Mouse (Mus musculus) colon, adult 2 months (tissue): Measurements from ENCODE around the gene 4931422A03Rik. TPM values are rescaled to one million over a fixed set of nuclear protein-coding genes. Genes with fewer than 3 reads are reported as not detected.

Experiments
- polyA plus RNA-seq: library from polyadenylated mRNA; depleted of rRNA; stranded (reverse); fragments of >200 nt; gene quantifications from 2 replicates; pipeline ENCODE4 v1.2.3, GENCODE M21; 2012; rRNA removed

Gene 4931422A03Rik
- polyA plus RNA-seq: not detected in 2 replicates

GRCm38 (mm10) chr2:104028139-104028723 is at the start of gene 4931422A03Rik:
Gene 4931422A03Rik, minus strand, starts transcription at chr2:104028361.

GRCm38 (mm10) chr2:104069704-104070185 is 41.6 kb upstream of the 4931422A03Rik start, which contains the start of gene Cd59b:
Gene Cd59b, plus strand, starts transcription at chr2:104069849.

GRCm38 (mm10) chr2:104068450-104068849 is 40.3 kb upstream of the 4931422A03Rik start, which contains the start of gene Gm10799:
Gene Gm10799, minus strand, starts transcription at chr2:104068550.

GRCm38 (mm10) chr2:104065526-104065925 is 37.4 kb upstream of the 4931422A03Rik start, which contains the start of gene Gm10912:
Gene Gm10912, plus strand, starts transcription at chr2:104065826.

GRCm38 (mm10) chr2:104027458-104028138 is 563 bp downstream of the 4931422A03Rik start, which contains the start of gene Fbxo3:
Gene Fbxo3, plus strand, starts transcription at chr2:104027721.

GRCm38 (mm10) chr2:103957649-103958546 is 70.3 kb downstream of the 4931422A03Rik start, which contains the start of gene Lmo2:
Gene Lmo2, plus strand, starts transcription at chr2:103957986.

Other genes starting within 250 kb of the 4931422A03Rik start
- gene Caprin1, start 230.7 kb downstream of the 4931422A03Rik start, polyA plus RNA-seq: 98.1 and 115 TPM in 2 replicates
- gene Lmo2, start 70.4 kb downstream of the 4931422A03Rik start, polyA plus RNA-seq: 11.8 and 12.7 TPM in 2 replicates
- 7.7 and 9.1 TPM in 2 replicates for gene Fbxo3, start 640 bp downstream of the 4931422A03Rik start, polyA plus RNA-seq
- not detected in 2 replicates for gene Gm10912, start 37.5 kb upstream of the 4931422A03Rik start, polyA plus RNA-seq
- gene Gm10799, start 40.2 kb upstream of the 4931422A03Rik start, polyA plus RNA-seq: not detected in 2 replicates
- 1.2 and 2.2 TPM in 2 replicates for gene Cd59b, start 41.5 kb upstream of the 4931422A03Rik start, polyA plus RNA-seq
- 5.9 and 6.8 TPM in 2 replicates for gene Cd59a, start 67.4 kb upstream of the 4931422A03Rik start, polyA plus RNA-seq
- 0.20 TPM in 1 of 2 replicates, not detected in the other for gene A930018P22Rik, start 94.4 kb upstream of the 4931422A03Rik start, polyA plus RNA-seq